Mouse (Mus musculus): ENCODE data around the gene Prex1. TPM values are rescaled to one million over a fixed set of nuclear protein-coding genes. Genes with fewer than 3 reads are reported as not detected.
A peak's percentile ranks its signal among the peaks of the same experiment; 100 is the strongest.

Gene Prex1
- polyA plus RNA-seq, 1 experiment = 20.1 TPM

DNA sequence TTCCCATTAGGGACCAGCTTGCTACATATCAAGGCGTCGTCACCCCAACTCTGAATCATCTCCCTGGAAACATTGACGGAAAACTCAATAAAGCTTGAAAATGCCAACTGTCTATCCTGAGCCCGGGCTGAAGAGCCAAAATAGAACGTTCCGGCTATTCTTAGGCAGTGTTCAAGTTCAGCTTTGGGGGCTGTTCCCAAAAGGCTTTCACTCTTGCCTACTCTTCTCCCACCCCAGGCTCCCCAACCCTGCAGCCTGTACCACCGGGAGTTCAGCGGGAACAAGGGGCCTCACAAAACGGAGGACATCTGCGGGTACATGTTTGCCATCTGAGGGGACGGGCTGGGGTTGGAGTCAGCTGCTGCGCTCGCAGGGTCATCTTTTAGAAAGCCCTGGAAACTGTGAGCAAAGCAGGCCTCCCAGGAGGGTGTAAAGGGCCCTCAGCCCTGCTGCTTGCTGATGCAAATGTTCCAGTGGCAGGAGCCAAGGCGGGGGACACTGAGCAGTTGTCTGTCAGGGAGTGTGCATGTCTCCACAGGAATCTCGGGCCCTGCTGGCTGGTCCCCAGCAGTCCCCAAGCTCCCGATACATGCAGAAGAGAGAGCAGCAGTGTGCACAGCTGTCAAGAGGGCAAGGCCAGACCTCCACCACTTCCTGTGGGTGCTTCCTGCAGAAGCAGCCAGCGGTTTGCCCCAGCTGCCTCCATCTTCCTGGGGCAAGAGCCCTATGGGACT, 83.5 kb downstream of the Prex1 start:
- 79% methylated on average over 17 of the region's 17 CpGs for WGBS
- no peak for TF ChIP-seq CTCF (IDR thresholded peaks at IDR 0.05; ENCODE audit: extremely low read depth, insufficient read length, insufficient replicate concordance, low read depth, low read length)
- no peak for TF ChIP-seq POLR2A (IDR thresholded peaks at IDR 0.05; ENCODE audit: low read depth, low read length)
- Histone ChIP-seq H3K27ac (ENCODE audit: insufficient read depth, low read depth, low read length) (0 out of 2 replicates have a peak overlapping the region, but pooled peaks have one; percentile 2), H3K36me3 (ENCODE audit: control insufficient read depth, insufficient read depth, low read length) (no peaks in the 10 kb centered on the region), H3K27me3 (ENCODE audit: control insufficient read depth, insufficient read depth, low read length) (no peaks in the 10 kb centered on the region), H3K4me3 (ENCODE audit: low read depth, low read length) (no peak overlapping the region), H3K4me1 (ENCODE audit: control insufficient read depth, insufficient read depth, insufficient read length, low read length) (peaks cover 8% of the 10 kb centered on the region)

DNA sequence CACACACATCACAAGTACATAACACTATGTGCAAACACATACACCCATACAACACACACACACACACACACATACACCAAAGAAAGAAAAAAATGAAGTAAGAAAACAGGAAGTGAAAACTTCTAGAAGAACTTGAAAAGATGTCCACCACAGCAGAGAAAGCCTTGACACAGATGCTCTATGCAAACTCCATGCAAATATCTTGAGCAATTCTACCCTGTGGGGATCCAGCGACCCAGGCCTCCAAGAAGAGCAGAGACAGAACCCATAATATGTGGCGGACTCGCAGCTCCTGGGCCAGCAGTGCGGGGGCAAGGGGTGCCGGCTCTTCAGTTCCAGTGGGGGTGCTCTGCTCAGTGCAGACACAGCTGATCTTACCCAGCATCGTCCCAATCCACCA, 86.1 kb downstream of the Prex1 start:
- H3K4me3 ChIP-seq (ENCODE audit: low read depth, low read length) = no peak overlapping the region
- H3K36me3 ChIP-seq (ENCODE audit: control insufficient read depth, insufficient read depth, low read length) = no peaks in the 10 kb centered on the region
- no peaks in the 10 kb centered on the region for H3K27me3 ChIP-seq (ENCODE audit: control insufficient read depth, insufficient read depth, low read length)
- TF ChIP-seq CTCF (IDR thresholded peaks at IDR 0.05; ENCODE audit: extremely low read depth, insufficient read length, insufficient replicate concordance, low read depth, low read length) (no peak), POLR2A (IDR thresholded peaks at IDR 0.05; ENCODE audit: low read depth, low read length) (no peak)
- peaks cover 13% of the 10 kb centered on the region for H3K4me1 ChIP-seq (ENCODE audit: control insufficient read depth, insufficient read depth, insufficient read length, low read length)
- peak overlapping the region; percentile 56; the same call in 1 of the 2 replicates for H3K27ac ChIP-seq (ENCODE audit: insufficient read depth, low read depth, low read length)
- WGBS = 83% methylated on average over 6 of the region's 6 CpGs

DNA sequence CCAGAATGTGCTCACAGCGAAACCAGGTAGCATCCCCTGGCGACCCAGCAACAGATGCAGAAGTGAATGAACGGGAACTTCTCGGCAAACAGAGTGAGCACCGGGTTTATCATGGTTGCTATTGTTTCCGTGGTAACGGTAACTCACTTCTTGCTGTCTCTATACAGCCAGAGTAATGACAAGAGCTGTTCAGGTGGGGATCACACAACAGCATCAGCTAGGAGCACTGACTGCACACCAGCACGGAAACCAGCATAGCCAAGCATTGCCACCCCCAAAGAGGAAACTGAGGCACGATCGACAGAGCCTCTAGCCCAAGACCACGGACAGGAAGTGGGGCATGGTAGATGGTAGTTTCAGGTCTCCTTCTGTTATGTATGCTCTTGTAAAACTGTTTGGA, 88.4 kb downstream of the Prex1 start:
- Histone ChIP-seq H3K27ac (ENCODE audit: insufficient read depth, low read depth, low read length) (no peak overlapping the region), H3K27me3 (ENCODE audit: control insufficient read depth, insufficient read depth, low read length) (no peaks in the 10 kb centered on the region), H3K4me3 (ENCODE audit: low read depth, low read length) (no peak overlapping the region), H3K36me3 (ENCODE audit: control insufficient read depth, insufficient read depth, low read length) (no peaks in the 10 kb centered on the region), H3K4me1 (ENCODE audit: control insufficient read depth, insufficient read depth, insufficient read length, low read length) (peaks cover 12% of the 10 kb centered on the region)
- WGBS = 56% methylated on average over 11 of the region's 11 CpGs
- no peak for TF ChIP-seq POLR2A (IDR thresholded peaks at IDR 0.05; ENCODE audit: low read depth, low read length)
- no peak for TF ChIP-seq CTCF (IDR thresholded peaks at IDR 0.05; ENCODE audit: extremely low read depth, insufficient read length, insufficient replicate concordance, low read depth, low read length)

DNA sequence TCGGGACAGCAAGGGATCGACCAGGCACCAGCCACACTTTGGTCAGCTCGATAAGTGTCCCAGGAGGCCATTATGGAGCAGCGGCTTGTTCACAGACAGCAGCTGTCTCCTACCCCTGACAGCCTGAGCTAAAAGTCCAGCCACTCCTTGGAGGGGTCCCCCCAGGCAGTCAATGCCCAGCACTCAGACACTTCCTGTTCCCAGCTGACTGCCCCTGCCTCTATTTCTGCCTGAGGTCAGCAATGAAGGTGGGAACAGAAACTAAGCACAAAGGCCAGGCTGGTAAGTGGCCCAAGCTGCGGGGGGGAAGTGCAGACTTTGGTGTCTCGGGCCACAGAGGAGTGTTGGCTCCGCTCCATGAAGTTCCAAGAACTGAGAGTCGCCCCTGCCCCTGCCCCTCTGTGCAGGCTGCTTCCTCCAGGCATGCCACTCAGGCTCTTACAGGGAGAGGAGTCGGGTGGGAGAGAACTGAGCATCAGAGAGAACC, 90.5 kb downstream of the Prex1 start:
- no peaks in the 10 kb centered on the region for H3K36me3 ChIP-seq (ENCODE audit: control insufficient read depth, insufficient read depth, low read length)
- peaks cover 12% of the 10 kb centered on the region for H3K4me1 ChIP-seq (ENCODE audit: control insufficient read depth, insufficient read depth, insufficient read length, low read length)
- H3K27me3 ChIP-seq (ENCODE audit: control insufficient read depth, insufficient read depth, low read length) = no peaks in the 10 kb centered on the region
- H3K27ac ChIP-seq (ENCODE audit: insufficient read depth, low read depth, low read length) = no peak overlapping the region
- TF ChIP-seq POLR2A (IDR thresholded peaks at IDR 0.05; ENCODE audit: low read depth, low read length) (no peak), CTCF (IDR thresholded peaks at IDR 0.05; ENCODE audit: extremely low read depth, insufficient read length, insufficient replicate concordance, low read depth, low read length) (no peak)
- no peak overlapping the region for H3K4me3 ChIP-seq (ENCODE audit: low read depth, low read length)
- 59% methylated on average over 9 of the region's 9 CpGs for WGBS

DNA sequence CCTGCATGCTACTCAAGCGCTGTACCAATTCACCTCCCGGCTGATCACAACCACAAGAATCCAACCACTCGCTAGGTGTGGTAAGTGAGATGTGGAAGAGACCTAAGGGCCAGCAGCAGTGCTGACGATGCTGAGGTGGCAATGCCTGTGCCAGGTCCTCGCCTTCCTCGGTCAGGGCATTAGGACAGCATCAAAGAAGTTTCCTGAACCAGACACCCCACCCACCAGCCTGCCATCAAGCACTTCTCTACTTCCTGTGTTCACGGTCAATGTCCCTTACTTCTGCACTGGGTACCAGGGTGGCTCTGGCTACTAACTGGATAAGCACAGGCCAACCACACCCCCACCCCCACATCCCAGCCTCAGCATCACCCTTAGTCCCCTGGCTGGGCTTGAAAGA, 91.0 kb downstream of the Prex1 start:
- Histone ChIP-seq H3K4me3 (ENCODE audit: low read depth, low read length) (no peak overlapping the region), H3K4me1 (ENCODE audit: control insufficient read depth, insufficient read depth, insufficient read length, low read length) (peaks cover 12% of the 10 kb centered on the region), H3K36me3 (ENCODE audit: control insufficient read depth, insufficient read depth, low read length) (no peaks in the 10 kb centered on the region), H3K27me3 (ENCODE audit: control insufficient read depth, insufficient read depth, low read length) (no peaks in the 10 kb centered on the region), H3K27ac (ENCODE audit: insufficient read depth, low read depth, low read length) (no peak overlapping the region)
- TF ChIP-seq POLR2A (IDR thresholded peaks at IDR 0.05; ENCODE audit: low read depth, low read length) (no peak), CTCF (IDR thresholded peaks at IDR 0.05; ENCODE audit: extremely low read depth, insufficient read length, insufficient replicate concordance, low read depth, low read length) (no peak)
- 66% methylated on average over 7 of the region's 7 CpGs for WGBS

DNA sequence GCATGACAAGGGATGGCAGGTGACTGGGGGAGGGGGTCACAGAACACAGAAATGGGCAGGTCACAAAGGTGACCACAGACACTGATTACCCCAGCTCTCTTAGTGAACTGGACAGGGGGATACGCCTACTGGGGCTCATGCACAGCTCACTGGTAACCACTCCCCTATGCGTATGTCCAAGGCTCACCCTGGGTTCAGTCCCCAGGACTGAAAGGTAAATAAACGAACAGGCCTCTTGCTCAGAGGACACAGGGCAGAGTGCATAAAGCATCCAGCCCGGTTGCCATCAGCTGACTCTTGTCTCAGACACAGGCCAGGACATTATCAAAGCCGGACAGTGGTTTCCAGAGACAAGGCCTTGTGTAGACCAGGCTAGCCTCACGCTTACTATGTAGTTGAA, 91.6 kb downstream of the Prex1 start:
- TF ChIP-seq POLR2A (IDR thresholded peaks at IDR 0.05; ENCODE audit: low read depth, low read length) (no peak), CTCF (IDR thresholded peaks at IDR 0.05; ENCODE audit: extremely low read depth, insufficient read length, insufficient replicate concordance, low read depth, low read length) (no peak)
- 76% methylated on average over 6 of the region's 6 CpGs for WGBS
- peaks cover 12% of the 10 kb centered on the region for H3K4me1 ChIP-seq (ENCODE audit: control insufficient read depth, insufficient read depth, insufficient read length, low read length)
- H3K4me3 ChIP-seq (ENCODE audit: low read depth, low read length) = no peak overlapping the region
- H3K27ac ChIP-seq (ENCODE audit: insufficient read depth, low read depth, low read length) = no peak overlapping the region
- H3K27me3 ChIP-seq (ENCODE audit: control insufficient read depth, insufficient read depth, low read length) = no peaks in the 10 kb centered on the region
- H3K36me3 ChIP-seq (ENCODE audit: control insufficient read depth, insufficient read depth, low read length) = no peaks in the 10 kb centered on the region

DNA sequence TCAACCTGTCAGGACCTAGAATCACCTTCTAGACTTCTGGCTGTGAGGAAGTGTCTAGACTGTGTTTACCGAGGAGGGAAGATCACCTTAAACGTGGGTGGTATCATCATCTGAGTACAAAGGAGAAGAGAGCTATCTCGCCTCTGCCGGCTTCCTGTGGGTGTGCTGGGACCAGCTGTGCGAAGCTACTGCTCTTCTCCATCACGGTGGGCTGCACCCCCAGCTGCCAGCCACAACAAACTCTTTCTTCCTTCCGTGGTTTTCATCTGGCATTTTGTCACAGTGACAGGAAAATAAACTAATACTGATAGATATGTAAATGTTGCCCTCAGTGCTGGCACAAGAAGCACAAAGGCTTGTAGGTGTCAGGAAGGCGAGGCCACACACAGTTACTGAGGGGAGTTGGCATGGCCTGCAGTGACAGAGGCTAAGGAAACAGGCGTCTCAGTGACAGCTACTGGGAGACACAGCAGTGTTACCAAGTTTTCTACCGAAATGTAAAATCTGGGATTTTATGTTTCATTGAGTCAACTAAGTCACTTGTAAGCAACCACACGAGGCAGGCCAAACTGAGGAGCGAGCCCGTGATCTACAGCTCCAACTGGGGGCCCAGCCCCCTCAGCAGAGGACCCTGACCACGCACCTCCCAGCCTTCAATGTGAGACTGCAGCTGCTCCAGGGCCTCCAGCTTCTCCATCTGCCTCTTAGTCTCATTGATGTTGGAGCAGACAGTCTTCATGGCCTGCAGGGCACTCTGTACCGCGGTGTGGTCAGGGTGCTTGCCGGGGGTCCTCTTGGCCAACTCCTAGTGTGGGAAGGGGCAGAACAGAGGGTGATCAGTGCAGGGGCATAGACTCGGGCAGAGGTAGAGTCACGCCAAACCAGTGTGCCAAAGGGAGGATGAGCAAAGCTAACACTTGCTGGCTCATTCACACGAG, 92.8 kb downstream of the Prex1 start:
- no peaks in the 10 kb centered on the region for H3K36me3 ChIP-seq (ENCODE audit: control insufficient read depth, insufficient read depth, low read length)
- TF ChIP-seq CTCF (IDR thresholded peaks at IDR 0.05; ENCODE audit: extremely low read depth, insufficient read length, insufficient replicate concordance, low read depth, low read length) (no peak), POLR2A (IDR thresholded peaks at IDR 0.05; ENCODE audit: low read depth, low read length) (no peak)
- 66% methylated on average over 20 of the region's 20 CpGs for WGBS
- H3K27ac ChIP-seq (ENCODE audit: insufficient read depth, low read depth, low read length) = peak overlapping the region; percentile 44; the same call in 1 of the 2 replicates
- peaks cover 12% of the 10 kb centered on the region for H3K4me1 ChIP-seq (ENCODE audit: control insufficient read depth, insufficient read depth, insufficient read length, low read length)
- no peaks in the 10 kb centered on the region for H3K27me3 ChIP-seq (ENCODE audit: control insufficient read depth, insufficient read depth, low read length)
- no peak overlapping the region for H3K4me3 ChIP-seq (ENCODE audit: low read depth, low read length)

Measured in small intestine, adult 2 months (tissue).